Mouse (Mus musculus) spleen, adult 2 months (tissue): ENCODE data around the gene Capns1.
A peak's percentile ranks its signal among the peaks of the same experiment; 100 is the strongest.

Experiments
- CTCF ChIP-seq: fragments of 200-500 bp; IDR thresholded peaks from 2 replicates; pipeline ENCODE4 v1.5.1; 2011; ENCODE audit warnings: mild to moderate bottlenecking, inconsistent platforms; ENCODE audit not compliant: insufficient read depth, insufficient read length, insufficient replicate concordance; ENCODE audit errors: extremely low read depth
- POLR2A ChIP-seq: fragments of 200-500 bp; IDR thresholded peaks from 2 replicates; pipeline ENCODE4 v1.6.1; 2011; ENCODE audit warnings: low read depth, low read length, inconsistent platforms

DNA sequence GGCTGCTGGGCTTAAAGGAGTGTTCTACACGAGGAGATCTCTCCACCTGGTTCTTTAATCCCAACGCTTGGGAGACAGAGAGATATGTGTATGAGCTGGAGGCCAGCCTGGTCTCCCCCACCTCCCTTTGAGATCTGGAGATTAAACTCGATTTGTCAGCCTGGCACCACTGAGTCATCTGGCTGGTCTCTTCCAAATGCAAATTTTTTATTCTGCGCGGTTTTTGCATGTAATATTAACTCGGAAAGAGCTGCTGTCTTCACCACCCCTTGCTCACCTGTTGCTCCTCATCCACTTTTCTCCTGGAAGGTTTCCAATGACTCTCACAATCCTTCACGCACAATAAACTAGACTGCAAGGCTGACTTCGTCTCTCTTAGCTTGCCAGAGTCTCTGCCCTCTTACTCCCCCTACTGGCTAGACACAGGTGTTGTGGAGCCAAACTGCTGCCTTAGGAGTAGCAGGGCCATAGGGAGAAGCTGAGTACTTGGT lies at the start of gene Capns1:
- peak; percentile 79; the same call in 1 of the 2 replicates for TF ChIP-seq CTCF
- no peak for TF ChIP-seq POLR2A
